Mouse (Mus musculus) G1E (cell line): ENCODE results near the gene Gabrp.

ENCODE experiments used
- CTCF ChIP-seq: IDR thresholded peaks from 2 replicates; pipeline ENCODE4 v1.5.1; 2012; ENCODE audit warnings: low read depth, low read length, inconsistent platforms, mixed read lengths
- GATA1 ChIP-seq: IDR thresholded peaks from 2 replicates; pipeline ENCODE4 v1.6.1; 2012; ENCODE audit warnings: borderline replicate concordance, low read length, inconsistent platforms, mixed read lengths
- POLR2AphosphoS5 ChIP-seq: IDR thresholded peaks from 2 replicates; pipeline ENCODE4 v1.6.1; 2012; ENCODE audit warnings: low read depth, low read length, inconsistent platforms; ENCODE audit not compliant: insufficient replicate concordance
- TAL1 ChIP-seq: conservative IDR thresholded peaks from 2 replicates; pipeline ENCODE4 v1.6.1; 2012; ENCODE audit warnings: low read depth, low read length, inconsistent platforms, mixed read lengths

DNA sequence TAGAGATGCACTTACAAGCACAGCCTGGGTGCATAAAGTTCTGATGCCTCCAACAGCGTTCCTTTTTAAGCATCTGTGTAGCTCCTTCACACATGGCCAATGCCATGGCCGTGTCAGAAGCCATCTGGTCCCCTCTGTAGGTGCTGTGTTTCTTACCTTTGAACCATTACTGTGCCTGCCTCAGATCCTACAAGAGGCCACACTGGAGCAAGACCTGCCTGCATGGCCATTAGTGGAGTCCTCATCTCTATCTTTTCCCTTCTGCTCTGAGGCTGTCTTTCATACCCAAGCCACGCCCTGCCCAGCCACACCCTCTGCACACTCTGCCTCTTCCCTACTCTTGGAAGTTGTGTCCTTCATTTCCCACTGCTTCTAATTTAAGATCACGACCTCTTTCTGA lies 14.1 kb upstream of the Gabrp start:
- TF ChIP-seq CTCF (no peak), TAL1 (no peak), POLR2AphosphoS5 (no peak), GATA1 (no peak)
